Mouse (Mus musculus) retina, postnatal 1 day (tissue): ENCODE data around the gene Smchd1.
A peak's percentile ranks its signal among the peaks of the same experiment; 100 is the strongest.
"Not testable (repeated sequence)": the region's sequence is repeated elsewhere in the genome, so short reads cannot be mapped to it uniquely, and the experiment has no call there.

Experiments
- DNase-seq: peaks from one replicate; pipeline ENCODE4 v3.0.0-alpha.2; 2012

Gene Smchd1

DNA sequence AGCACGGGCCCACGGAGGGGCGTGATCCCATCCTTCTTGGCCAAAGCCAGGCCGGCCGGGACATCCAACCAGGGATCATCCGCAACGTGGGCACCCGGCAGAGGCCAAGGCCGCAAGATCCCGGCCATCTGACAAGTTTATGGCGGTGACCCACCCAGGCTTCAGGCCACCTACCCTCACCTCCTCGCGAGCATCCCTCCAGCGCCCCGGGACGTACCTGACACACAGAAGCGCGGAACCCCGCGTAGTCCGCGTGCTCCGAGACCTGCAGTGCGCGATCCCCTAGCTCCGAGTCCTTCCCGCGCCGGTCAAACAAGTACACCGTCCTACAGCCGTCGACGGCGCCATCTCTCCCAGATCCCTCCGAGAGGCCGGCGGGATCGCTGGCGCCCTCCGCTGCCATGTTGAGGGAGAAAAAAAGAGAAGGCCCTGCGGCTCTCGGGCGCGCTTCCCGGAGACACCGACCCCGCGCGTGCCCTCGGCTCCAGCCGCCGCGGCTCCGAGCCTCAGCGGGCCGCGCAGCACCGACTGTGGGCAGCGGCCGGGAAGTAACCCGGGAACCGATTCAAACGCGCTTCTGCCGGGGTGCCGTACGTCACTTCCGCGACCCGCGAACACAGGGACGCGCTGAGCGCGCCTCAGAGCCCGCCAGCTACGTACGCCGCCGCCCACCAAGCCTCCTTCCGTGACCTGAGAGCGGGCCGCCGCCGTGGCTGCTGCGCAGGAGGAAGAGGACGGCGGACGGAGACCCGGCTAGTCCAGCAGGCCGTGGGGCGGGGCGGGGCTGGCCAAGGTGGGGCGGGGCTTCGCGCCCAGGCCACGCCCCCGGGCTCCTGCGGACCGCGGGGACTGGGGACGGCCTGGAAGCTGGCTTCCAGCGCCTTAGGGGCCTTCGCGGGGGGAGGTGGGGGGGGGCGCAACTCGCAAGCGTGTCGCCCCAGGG, at the start of gene Smchd1:
Gene Smchd1, minus strand, starts transcription at position 582 of the 943 bp plus-strand sequence.
- peak; percentile 97 for DNase-seq

DNA sequence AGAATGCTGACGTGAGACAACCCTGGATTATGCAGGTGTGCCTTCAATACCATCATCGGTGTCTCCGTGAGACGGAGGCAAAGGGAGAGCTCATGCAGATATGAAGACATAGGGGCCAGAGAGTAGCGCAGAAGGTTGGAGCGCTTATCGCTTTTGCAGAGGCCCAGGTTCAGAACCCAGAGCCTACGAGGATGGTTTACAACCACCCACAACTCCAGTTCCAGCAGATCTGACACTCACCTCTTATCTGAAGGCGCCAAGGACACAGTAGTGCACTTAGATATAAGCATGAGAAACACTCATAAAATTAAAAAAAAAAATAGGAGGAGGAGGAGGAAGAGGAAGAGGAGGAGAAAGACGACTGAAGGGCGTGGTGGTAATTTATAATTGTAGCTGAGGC, 35.2 kb upstream of the Smchd1 start:
- no peak for DNase-seq

DNA sequence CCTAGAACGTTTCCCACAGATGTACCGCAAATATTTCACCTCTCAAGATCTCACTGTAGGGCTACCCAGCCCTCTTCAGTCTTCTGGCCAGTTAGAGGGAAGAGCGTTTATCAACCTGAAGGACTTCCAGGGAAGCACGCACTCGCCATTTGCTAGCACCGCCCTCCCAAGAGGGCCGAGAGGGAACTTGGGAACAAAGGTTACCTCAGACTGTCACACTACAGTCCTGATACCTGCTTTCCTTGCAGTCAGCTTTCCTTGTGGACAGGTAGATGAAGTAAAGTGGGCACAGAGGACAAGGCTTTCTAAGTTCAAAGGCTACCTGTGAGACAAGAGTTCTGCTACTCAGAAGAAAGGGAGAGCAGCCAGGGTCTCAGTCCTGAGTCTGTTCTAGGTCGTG, 31.7 kb upstream of the Smchd1 start:
- no peak for DNase-seq

DNA sequence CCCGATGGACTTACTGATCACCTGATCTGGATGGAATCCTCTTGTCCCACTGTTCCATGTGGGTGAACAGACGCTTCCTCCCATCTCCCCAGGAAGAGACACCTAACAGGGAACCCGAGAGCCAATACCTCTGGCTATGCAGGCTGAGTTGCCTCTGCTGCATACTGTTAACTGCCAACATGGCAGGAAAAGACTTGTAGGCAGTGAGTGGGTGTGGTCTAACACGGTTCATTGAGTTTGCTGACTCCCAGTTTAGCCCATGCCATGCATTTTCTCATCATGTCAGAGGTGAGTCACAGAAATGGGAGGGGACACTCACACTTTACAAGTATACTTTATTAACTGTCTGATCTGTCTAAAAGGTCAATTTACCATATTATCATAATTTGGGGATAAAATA, 20.6 kb upstream of the Smchd1 start:
- no peak for DNase-seq

DNA sequence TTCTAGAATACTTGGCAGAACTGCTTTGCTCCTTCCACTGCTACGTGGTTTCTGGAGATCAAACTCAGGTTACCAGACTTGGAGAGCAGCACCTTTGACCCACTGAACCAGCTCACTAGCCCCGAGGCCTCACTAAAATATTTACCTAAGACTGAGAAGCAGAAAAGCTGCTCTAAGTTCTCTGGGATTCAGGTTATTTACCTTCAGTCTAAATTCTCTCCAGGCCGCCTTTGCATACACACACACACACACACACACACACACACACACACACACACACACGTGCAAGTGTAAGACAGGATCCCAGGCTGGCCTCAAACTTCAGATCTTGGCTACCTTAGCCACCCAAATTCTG, 16.2 kb upstream of the Smchd1 start:
- no peak for DNase-seq

- no peak for DNase-seq
Observed at GRCm38 (mm10) chr17:71490666-71491331, 15.7 kb upstream of the Smchd1 start.

GRCm38 (mm10) chr17:71489703-71490461, 14.7 kb upstream of the Smchd1 start:
- DNase-seq = no peak

DNA sequence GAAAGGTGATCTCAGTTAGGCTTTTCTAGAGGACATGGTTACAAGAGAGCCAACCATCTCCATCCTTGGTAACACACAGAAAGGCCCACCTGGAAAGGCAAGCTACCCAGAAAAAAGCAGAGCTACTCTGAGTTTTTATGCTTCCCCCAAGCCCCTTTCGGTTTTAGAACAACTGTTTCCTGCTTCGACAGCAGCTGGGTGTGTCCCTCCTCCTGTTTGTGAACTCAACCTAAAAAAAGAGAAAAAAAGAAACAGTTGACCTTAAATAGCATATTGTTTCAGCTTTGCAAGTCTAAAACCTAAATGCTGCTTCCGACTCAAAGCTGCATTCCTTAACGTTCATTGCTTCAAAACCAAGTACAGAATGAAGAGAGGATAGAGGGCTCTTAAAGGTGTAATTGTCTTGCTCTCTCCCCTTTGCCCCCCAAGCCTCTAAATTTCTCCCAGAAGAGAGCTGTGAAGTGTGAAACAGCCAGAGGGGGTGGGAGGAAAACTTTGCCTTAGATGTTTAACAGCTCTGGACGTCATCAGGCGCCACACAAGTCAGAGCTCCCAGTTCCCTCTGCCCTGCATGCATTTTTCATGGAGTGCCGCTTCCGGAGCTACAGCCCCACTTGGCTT, 11.2 kb upstream of the Smchd1 start:
- no peak for DNase-seq

GRCm38 (mm10) chr17:71485791-71486230, 10.7 kb upstream of the Smchd1 start:
- no peak for DNase-seq

- no peak for DNase-seq
Observed at GRCm38 (mm10) chr17:71484711-71485110, 9.6 kb upstream of the Smchd1 start.

DNA sequence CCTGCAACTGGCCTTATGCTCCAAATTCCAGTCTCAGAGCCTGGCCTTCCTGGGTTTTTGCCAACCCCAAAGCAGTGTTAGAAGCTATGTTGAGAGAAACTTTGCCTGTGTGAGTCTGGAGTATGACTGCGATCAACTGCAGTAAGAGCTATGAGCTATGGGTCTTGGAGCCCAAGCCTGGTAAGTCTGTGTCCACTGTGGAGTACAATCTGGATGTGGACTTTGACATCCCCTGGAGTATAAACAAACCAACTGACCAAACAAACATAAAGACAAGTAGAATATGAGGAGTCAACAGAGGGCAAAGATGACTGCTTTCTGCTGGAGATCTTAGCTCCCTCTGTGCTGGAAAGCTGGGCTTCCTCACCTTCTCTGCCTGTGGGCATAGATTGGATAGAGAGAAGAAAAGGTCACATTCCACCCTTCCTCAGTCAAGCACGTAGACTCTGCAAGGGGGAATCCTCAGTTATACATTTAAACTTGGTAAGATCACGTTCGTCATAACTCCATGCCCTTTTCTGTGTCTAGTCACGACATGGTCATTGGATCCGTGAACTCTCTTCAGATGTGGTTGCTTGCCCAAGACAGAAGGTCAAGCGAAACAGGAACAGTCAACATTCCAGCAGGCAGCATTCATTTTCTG, 8.4 kb upstream of the Smchd1 start:
- no peak for DNase-seq

GRCm38 (mm10) chr17:71479381-71479901, 4.3 kb upstream of the Smchd1 start:
- no peak for DNase-seq

GRCm38 (mm10) chr17:71477481-71477880, 2.3 kb upstream of the Smchd1 start:
- no peak for DNase-seq

- DNase-seq = no peak
Observed at GRCm38 (mm10) chr17:71476346-71477020, 1.3 kb upstream of the Smchd1 start.

DNA sequence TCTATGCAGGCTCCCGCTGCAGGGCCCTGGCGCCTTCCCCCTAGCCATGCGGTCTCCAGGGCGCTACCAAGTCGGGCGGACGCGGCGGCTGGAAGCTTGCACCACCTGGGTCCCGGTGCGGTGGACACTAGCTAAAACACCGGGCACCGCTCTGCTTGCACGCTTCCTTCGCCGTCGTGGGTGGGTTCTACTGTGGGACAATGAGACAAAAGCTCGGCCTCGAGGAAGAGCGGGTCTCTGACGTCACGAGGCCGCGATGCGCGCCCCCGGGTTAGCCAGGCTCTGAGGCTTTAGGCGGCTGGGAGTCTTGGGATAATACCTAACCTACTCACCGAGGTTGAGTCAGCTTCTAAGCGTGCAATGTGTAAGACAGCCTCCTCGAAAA, 554 bp upstream of the Smchd1 start:
- peak; percentile 90 for DNase-seq

GRCm38 (mm10) chr17:71474128-71474527, 1.0 kb downstream of the Smchd1 start:
- peak; percentile 7 for DNase-seq

DNA sequence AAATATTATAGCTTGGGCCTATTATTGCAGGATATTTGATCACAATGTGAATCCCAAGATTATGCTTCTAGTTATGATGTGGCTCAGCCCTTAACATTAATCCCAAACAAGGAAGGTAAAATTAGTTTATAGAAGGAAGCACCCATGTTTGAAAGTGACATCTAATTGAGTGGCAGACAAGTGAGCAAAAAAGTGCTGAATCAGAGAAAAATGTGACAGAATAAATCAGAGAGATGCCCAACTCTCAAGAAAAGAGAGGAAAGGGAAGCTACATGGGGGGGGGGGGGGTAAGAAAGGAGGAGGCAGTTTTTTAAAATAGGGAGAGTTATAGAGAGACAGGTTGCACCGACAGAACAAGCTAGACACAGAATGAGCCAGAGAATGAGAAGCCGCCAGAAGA, 3.9 kb downstream of the Smchd1 start:
- no peak for DNase-seq

GRCm38 (mm10) chr17:71460312-71460711, 14.8 kb downstream of the Smchd1 start:
- no peak for DNase-seq

DNA sequence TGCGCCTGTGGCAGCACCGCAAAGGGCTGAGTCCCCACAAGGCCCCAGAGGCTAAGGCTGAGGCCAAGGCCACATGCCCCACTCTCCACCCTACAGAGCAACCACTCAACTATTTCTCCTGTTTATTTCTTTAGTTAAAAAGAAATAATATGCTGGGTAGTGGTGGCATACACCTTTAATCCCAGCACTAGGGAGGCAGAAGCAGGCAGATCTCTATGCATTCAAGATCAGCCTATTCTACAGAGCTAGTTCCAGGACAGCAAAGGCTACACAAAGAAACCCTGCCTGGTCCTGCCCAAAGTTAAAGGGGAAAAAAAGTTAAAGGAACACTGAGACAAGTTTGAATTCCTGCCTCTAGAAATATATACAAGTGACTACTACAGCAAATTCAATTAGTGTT, 15.3 kb downstream of the Smchd1 start, which contains the start of gene Gm4707:
Gene Gm4707, minus strand, starts transcription at position 101 of the 400 bp plus-strand sequence.
- DNase-seq = no peak

DNA sequence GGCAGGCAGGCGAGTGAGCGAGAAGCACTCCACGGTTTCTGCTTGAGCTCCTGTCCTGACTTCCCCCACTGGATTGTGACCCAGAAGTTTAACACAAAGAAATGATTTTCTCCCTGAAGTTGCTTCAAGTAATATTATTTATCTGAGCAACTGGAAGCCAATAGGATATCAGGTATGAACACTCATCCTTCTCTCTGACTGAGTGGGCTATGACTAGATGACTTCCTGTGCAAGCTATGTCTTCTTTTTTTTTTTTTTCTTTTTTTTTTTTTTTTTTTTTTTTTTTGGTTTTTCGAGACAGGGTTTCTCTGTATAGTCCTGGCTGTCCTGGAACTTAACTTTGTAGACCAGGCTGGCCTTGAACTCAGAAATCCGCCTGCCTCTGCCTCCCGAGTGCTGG, 17.8 kb downstream of the Smchd1 start:
- DNase-seq = not testable (repeated sequence)

DNA sequence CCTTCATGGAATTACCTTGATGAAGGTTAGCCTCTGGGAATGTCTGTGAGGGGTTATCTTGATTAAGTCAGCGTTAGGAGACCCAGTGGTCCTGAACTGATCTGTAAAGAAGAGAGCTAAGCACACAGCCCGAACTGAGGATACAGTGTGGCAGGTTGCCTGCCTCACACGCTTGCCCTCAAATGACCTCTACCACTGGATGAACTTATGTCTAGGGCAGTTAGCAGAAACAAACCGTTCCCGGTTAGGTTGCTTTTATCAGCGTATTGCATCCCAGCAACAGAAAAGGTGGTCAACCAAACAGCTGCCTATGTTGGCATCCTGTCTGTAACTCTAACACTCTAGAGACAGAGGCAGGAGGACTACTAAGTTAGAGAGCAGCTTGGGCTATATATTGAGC, 30.0 kb downstream of the Smchd1 start:
- DNase-seq = no peak

- DNase-seq = no peak
Observed at GRCm38 (mm10) chr17:71444718-71445117, 30.4 kb downstream of the Smchd1 start.
